Mouse (Mus musculus): Measurements from ENCODE around the gene Armc8.
"Not testable (repeated sequence)": the region's sequence is repeated elsewhere in the genome, so short reads cannot be mapped to it uniquely, and the experiment has no call there.

Armc8 gene

DNA sequence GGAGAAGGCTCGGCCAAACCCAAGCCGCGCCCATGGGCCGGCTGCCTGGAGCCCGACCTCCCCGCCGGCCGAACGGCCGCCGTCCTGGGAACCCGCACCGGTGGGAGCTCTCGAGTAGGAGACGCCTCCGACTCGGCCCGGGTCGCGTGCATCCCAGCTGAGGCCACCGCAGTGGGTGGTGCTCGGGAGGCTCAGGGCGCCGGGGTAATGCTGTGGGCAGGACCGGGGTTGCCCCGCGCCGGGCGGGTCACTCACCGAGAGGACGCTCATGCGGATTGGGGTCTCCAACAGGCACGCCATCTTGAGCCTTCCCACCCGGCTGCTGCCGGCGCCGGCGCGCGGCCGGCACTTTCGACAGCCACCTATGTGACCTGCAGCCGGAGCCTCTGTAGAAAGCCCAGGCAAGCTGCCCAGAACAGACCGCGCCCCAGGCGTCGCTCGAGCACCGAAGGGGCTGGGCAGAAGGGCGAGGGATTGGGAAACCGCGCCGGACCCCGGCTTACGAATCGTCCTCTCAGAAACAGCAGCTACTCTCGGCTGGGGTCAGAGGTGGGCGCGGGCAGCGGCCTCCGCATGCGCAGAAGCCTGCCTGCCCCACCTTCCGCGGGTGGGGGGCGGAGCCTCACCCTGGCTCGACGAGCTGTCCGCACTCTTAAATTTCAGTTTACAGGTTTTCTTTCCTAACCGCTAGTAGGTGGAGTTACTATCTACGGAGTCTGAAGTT lies at the start of gene Armc8:
Armc8 (minus strand) TSS at position 553 of the 724 bp plus-strand sequence.
- no peaks in the 10 kb centered on the region for H3K27me3 ChIP-seq (ENCODE audit: control insufficient read depth, insufficient read depth, low read length, poor library complexity, severe bottlenecking)
- no peaks in the 10 kb centered on the region for H3K36me3 ChIP-seq (ENCODE audit: control insufficient read depth, insufficient read depth, low read length, poor library complexity, severe bottlenecking)
- peak; percentile 94 for DNase-seq (ENCODE audit: low read depth, low spot score)

- no peaks in the 10 kb centered on the region for H3K27me3 ChIP-seq (ENCODE audit: control insufficient read depth, insufficient read depth, low read length, poor library complexity, severe bottlenecking)
- H3K36me3 ChIP-seq (ENCODE audit: control insufficient read depth, insufficient read depth, low read length, poor library complexity, severe bottlenecking): no peaks in the 10 kb centered on the region
- no peak for DNase-seq (ENCODE audit: low read depth, low spot score)
These were observed 43.5 kb upstream of the Armc8 start, which contains the start of gene A4gnt for GRCm38 (mm10) chr9:99612202-99612601. TSS of gene A4gnt (plus strand) at chr9:99612502.

GRCm38 (mm10) chr9:99603566-99603965 lies 34.9 kb upstream of the Armc8 start:
- Histone ChIP-seq H3K36me3 (ENCODE audit: control insufficient read depth, insufficient read depth, low read length, poor library complexity, severe bottlenecking) (no peaks in the 10 kb centered on the region), H3K27me3 (ENCODE audit: control insufficient read depth, insufficient read depth, low read length, poor library complexity, severe bottlenecking) (no peaks in the 10 kb centered on the region)
- no peak for DNase-seq (ENCODE audit: low read depth, low spot score)

DNA sequence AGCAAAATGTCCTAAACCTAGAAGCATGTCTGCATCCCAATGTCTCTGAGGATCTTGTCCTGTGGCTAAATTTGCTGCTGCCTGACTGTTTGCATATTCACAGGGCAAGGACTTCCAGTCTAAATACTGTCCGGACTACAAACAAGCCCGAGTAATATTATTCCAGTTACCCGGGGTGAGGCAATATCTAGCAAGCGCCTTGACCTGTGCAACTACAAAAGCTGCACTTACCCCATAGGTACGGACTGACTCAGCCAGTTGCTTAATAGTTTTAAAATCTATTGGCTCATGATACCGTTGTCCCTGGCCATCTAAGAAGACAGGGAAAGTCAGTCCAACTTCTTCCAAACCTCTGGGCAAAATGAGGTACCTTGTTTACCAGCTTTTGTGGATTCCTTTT lies 30.4 kb upstream of the Armc8 start:
- H3K27me3 ChIP-seq (ENCODE audit: control insufficient read depth, insufficient read depth, low read length, poor library complexity, severe bottlenecking); H3K36me3 ChIP-seq (ENCODE audit: control insufficient read depth, insufficient read depth, low read length, poor library complexity, severe bottlenecking); DNase-seq (ENCODE audit: low read depth, low spot score): not testable (repeated sequence)

DNA sequence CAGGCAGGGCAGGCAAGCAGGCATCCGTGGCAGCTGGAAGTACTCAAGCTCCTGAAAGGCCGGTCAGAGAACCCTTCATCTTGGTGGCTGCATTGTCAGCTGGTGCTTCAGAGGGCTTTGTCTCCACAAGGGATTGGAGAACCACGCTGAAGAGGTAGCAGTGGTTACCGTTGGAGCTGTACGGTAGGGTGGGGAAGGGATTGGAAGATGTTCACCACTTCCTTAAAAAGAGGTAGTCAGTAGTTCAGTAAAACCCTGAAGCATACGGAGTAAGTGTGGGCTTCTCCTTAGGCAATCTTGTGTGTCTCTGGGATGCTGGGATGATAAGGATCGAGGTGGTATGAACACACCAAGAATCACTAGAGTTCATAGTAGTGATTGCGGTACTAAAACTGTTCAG lies 22.4 kb upstream of the Armc8 start:
- DNase-seq (ENCODE audit: low read depth, low spot score): no peak
- H3K27me3 ChIP-seq (ENCODE audit: control insufficient read depth, insufficient read depth, low read length, poor library complexity, severe bottlenecking): no peaks in the 10 kb centered on the region
- no peaks in the 10 kb centered on the region for H3K36me3 ChIP-seq (ENCODE audit: control insufficient read depth, insufficient read depth, low read length, poor library complexity, severe bottlenecking)

GRCm38 (mm10) chr9:99587505-99588202 lies 19.0 kb upstream of the Armc8 start:
- Histone ChIP-seq H3K27me3 (ENCODE audit: control insufficient read depth, insufficient read depth, low read length, poor library complexity, severe bottlenecking) (no peaks in the 10 kb centered on the region), H3K36me3 (ENCODE audit: control insufficient read depth, insufficient read depth, low read length, poor library complexity, severe bottlenecking) (peaks cover 9% of the 10 kb centered on the region)
- DNase-seq (ENCODE audit: low read depth, low spot score): peak; percentile 52

DNA sequence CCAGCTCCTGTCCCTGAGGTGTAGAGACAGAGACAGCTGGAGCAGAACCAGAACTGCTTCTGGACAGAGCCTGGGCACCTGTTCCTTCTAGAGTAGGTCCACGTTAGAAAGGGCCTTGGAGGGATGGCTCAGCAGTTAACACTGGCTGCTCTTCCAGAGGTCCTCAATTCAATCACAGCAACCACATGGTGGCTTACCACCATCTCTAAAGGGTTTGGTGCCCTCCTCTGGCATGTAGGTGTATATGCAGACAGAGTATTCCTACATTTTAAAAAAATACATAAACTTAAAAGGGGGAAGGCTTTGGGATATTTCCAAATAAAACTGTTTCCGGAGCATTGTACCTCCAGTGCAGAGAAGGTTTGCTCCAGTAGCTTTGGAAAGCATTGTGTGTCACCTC lies 12.0 kb upstream of the Armc8 start:
- peaks cover 29% of the 10 kb centered on the region for H3K36me3 ChIP-seq (ENCODE audit: control insufficient read depth, insufficient read depth, low read length, poor library complexity, severe bottlenecking)
- peak; percentile 72 for DNase-seq (ENCODE audit: low read depth, low spot score)
- H3K27me3 ChIP-seq (ENCODE audit: control insufficient read depth, insufficient read depth, low read length, poor library complexity, severe bottlenecking): no peaks in the 10 kb centered on the region

- peak; percentile 93 for DNase-seq (ENCODE audit: low read depth, low spot score)
- no peaks in the 10 kb centered on the region for H3K27me3 ChIP-seq (ENCODE audit: control insufficient read depth, insufficient read depth, low read length, poor library complexity, severe bottlenecking)
- peaks cover 11% of the 10 kb centered on the region for H3K36me3 ChIP-seq (ENCODE audit: control insufficient read depth, insufficient read depth, low read length, poor library complexity, severe bottlenecking)
These were observed 7.2 kb upstream of the Armc8 start, which contains the start of gene Dbr1 for GRCm38 (mm10) chr9:99575677-99576480. TSS of gene Dbr1 (plus strand) at chr9:99575799.

DNA sequence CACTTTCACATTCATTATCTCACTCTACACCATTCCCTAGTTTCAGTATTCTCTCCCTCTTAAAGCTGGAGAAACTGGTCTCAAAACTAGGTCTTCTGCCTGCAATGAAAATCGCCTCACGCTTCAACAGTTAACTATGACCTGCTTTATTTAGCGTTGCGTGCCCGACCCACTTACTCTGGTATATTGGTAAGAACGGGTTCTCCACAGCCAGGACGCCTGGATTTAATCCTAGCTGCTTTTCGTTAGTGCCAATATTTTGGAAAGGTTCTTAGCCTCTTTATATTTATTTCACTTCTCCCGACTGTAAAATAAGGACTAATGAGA lies 335 bp upstream of the Armc8 start:
- no peak for DNase-seq (ENCODE audit: low read depth, low spot score)

GRCm38 (mm10) chr9:99568023-99568346 lies 714 bp downstream of the Armc8 start:
- peak; percentile 31 for DNase-seq (ENCODE audit: low read depth, low spot score)
- Histone ChIP-seq H3K27me3 (ENCODE audit: control insufficient read depth, insufficient read depth, low read length, poor library complexity, severe bottlenecking) (no peaks in the 10 kb centered on the region), H3K36me3 (ENCODE audit: control insufficient read depth, insufficient read depth, low read length, poor library complexity, severe bottlenecking) (no peaks in the 10 kb centered on the region)

More for the DNA sequence above, 335 bp upstream of the Armc8 start:
- Histone ChIP-seq H3K36me3 (ENCODE audit: control insufficient read depth, insufficient read depth, low read length, poor library complexity, severe bottlenecking) (no peaks in the 10 kb centered on the region), H3K27me3 (ENCODE audit: control insufficient read depth, insufficient read depth, low read length, poor library complexity, severe bottlenecking) (no peaks in the 10 kb centered on the region)

GRCm38 (mm10) chr9:99563714-99564113 lies 5.0 kb downstream of the Armc8 start:
- no peaks in the 10 kb centered on the region for H3K36me3 ChIP-seq (ENCODE audit: control insufficient read depth, insufficient read depth, low read length, poor library complexity, severe bottlenecking)
- no peaks in the 10 kb centered on the region for H3K27me3 ChIP-seq (ENCODE audit: control insufficient read depth, insufficient read depth, low read length, poor library complexity, severe bottlenecking)
- peak; percentile 80 for DNase-seq (ENCODE audit: low read depth, low spot score)

DNA sequence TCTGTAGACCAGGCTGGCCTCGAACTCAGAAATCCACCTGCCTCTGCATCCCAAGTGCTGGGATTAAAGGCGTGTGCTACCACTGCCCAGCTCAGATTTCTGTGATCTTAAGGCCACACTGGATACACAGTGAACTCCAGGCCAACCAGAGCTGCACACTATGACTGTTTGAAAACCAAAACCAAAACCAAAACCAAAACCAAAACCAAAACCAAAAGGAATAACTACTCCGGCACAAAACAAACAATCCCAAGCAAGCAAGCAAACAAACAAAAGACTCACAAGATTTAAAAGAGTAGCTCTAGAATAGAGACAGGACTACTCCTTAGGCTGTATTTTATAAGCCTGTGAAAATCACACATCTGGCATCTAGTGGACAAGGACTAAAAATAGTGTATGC lies 8.3 kb downstream of the Armc8 start:
- Histone ChIP-seq H3K27me3 (ENCODE audit: control insufficient read depth, insufficient read depth, low read length, poor library complexity, severe bottlenecking) (no peaks in the 10 kb centered on the region), H3K36me3 (ENCODE audit: control insufficient read depth, insufficient read depth, low read length, poor library complexity, severe bottlenecking) (no peaks in the 10 kb centered on the region)
- DNase-seq (ENCODE audit: low read depth, low spot score): no peak

GRCm38 (mm10) chr9:99559557-99559904 lies 9.2 kb downstream of the Armc8 start:
- DNase-seq (ENCODE audit: low read depth, low spot score): no peak
- Histone ChIP-seq H3K27me3 (ENCODE audit: control insufficient read depth, insufficient read depth, low read length, poor library complexity, severe bottlenecking) (no peaks in the 10 kb centered on the region), H3K36me3 (ENCODE audit: control insufficient read depth, insufficient read depth, low read length, poor library complexity, severe bottlenecking) (no peaks in the 10 kb centered on the region)

- Histone ChIP-seq H3K27me3 (ENCODE audit: control insufficient read depth, insufficient read depth, low read length, poor library complexity, severe bottlenecking) (no peaks in the 10 kb centered on the region), H3K36me3 (ENCODE audit: control insufficient read depth, insufficient read depth, low read length, poor library complexity, severe bottlenecking) (no peaks in the 10 kb centered on the region)
- DNase-seq (ENCODE audit: low read depth, low spot score): peak; percentile 49
These were observed 9.7 kb downstream of the Armc8 start for GRCm38 (mm10) chr9:99558824-99559556.

All from splenic B cell, adult 2 months (primary cell).